Mouse (Mus musculus): Measurements from ENCODE around the gene Hspa12a.

Gene Hspa12a

GRCm38 (mm10) chr19:58942841-58943828 is at the start of gene Hspa12a, which contains the start of gene Eno4:
TSS of gene Hspa12a (minus strand) at chr19:58943654.
TSS of gene Eno4 (plus strand) at chr19:58943425.
- DNase-seq, result peak; percentile 98

GRCm38 (mm10) chr19:58981571-58981970 is 38.1 kb upstream of the Hspa12a start:
- no peak for DNase-seq

GRCm38 (mm10) chr19:58980056-58980440 is 36.6 kb upstream of the Hspa12a start:
- no peak for DNase-seq

- no peak for DNase-seq
Observed at GRCm38 (mm10) chr19:58979436-58980055, 36.1 kb upstream of the Hspa12a start.

- no peak for DNase-seq
Observed at GRCm38 (mm10) chr19:58978401-58979171, 35.1 kb upstream of the Hspa12a start.

- DNase-seq, result no peak
Observed at GRCm38 (mm10) chr19:58975216-58975863, 31.9 kb upstream of the Hspa12a start.

- no peak for DNase-seq
Observed at GRCm38 (mm10) chr19:58974126-58974525, 30.7 kb upstream of the Hspa12a start.

- DNase-seq, result no peak
Observed at GRCm38 (mm10) chr19:58970826-58971225, 27.4 kb upstream of the Hspa12a start.

- peak; percentile 46 for DNase-seq
Observed at GRCm38 (mm10) chr19:58968731-58969506, 25.5 kb upstream of the Hspa12a start.

GRCm38 (mm10) chr19:58963011-58963410 is 19.6 kb upstream of the Hspa12a start:
- no peak for DNase-seq

GRCm38 (mm10) chr19:58954779-58955178 is 11.3 kb upstream of the Hspa12a start:
- no peak for DNase-seq

- no peak for DNase-seq
Observed at GRCm38 (mm10) chr19:58952236-58952635, 8.8 kb upstream of the Hspa12a start.

GRCm38 (mm10) chr19:58951521-58951920 is 8.1 kb upstream of the Hspa12a start:
- no peak for DNase-seq

- DNase-seq, result no peak
Observed at GRCm38 (mm10) chr19:58945959-58946358, 2.5 kb upstream of the Hspa12a start.

- DNase-seq, result no peak
Observed at GRCm38 (mm10) chr19:58933062-58933461, 10.4 kb downstream of the Hspa12a start.

- DNase-seq, result no peak
Observed at GRCm38 (mm10) chr19:58931081-58931800, 12.2 kb downstream of the Hspa12a start.

- no peak for DNase-seq
Observed at GRCm38 (mm10) chr19:58919148-58919547, 24.3 kb downstream of the Hspa12a start.

- no peak for DNase-seq
Observed at GRCm38 (mm10) chr19:58918597-58918996, 24.9 kb downstream of the Hspa12a start.

- DNase-seq, result no peak
Observed at GRCm38 (mm10) chr19:58913301-58913700, 30.2 kb downstream of the Hspa12a start.

- DNase-seq, result peak; percentile 24
Observed at GRCm38 (mm10) chr19:58911386-58911785, 32.1 kb downstream of the Hspa12a start.

GRCm38 (mm10) chr19:58910941-58911368 is 32.5 kb downstream of the Hspa12a start:
- no peak for DNase-seq

Data from cerebellum, adult 9-11 months (tissue).